Mouse (Mus musculus) CH12.LX (cell line): ENCODE results near the gene Prrg2. TPM values are rescaled to one million over a fixed set of nuclear protein-coding genes. Genes with fewer than 3 reads are reported as not detected.

Experiments used
- DNase-seq: peaks from one replicate; pipeline ENCODE4 v3.0.0-alpha.2; 2013; ENCODE audit errors: extremely low read depth
- H3K27ac ChIP-seq: 2 replicates; pipeline ENCODE4 v1.5.1; 2012; ENCODE audit warnings: low read depth, mild to moderate bottlenecking, control low read depth, moderate library complexity; ENCODE audit not compliant: insufficient read depth
- H3K27me3 ChIP-seq: replicated peaks from 2 replicates; pipeline ENCODE3; 2012; ENCODE audit warnings: inconsistent platforms
- H3K36me3 ChIP-seq, 2 experiments: replicated peaks in 1 of 2; 2 replicates each; pipeline versions ENCODE3 to v1.6.1; 2012; ENCODE audit warnings: inconsistent platforms in 1 of 2, low read length in 1 of 2, mild to moderate bottlenecking in 1 of 2, mixed read lengths in 1 of 2, moderate library complexity in 1 of 2; ENCODE audit not compliant: control insufficient read depth in 1 of 2, insufficient read depth in 1 of 2
- H3K4me1 ChIP-seq, 2 experiments: 2 replicates each; pipeline ENCODE4 v1.6.1; 2012; ENCODE audit warnings: inconsistent platforms in 1 of 2, moderate library complexity in 1 of 2; ENCODE audit not compliant: insufficient read depth in 2 of 2, control insufficient read depth in 1 of 2
- H3K4me2 ChIP-seq: 2 replicates; pipeline ENCODE4 v1.6.1; 2012; ENCODE audit warnings: low read depth, mild to moderate bottlenecking, control low read depth; ENCODE audit not compliant: poor library complexity, insufficient read depth, severe bottlenecking
- H3K4me3 ChIP-seq, 3 experiments: fragments of 150-350 bp in 1 of 3; sonication (generic) in 1 of 3; replicated peaks in 1 of 3; 2 replicates each; pipeline versions ENCODE3 to v1.5.1; 2011 to 2012; ENCODE audit warnings: low read depth in 2 of 3, low read length in 2 of 3, mild to moderate bottlenecking in 2 of 3, moderate library complexity in 2 of 3, control low read depth in 1 of 3, improper control_type of control experiment in 1 of 3, inconsistent platforms in 1 of 3, mixed read lengths in 1 of 3; ENCODE audit not compliant: poor library complexity in 1 of 3
- H3K79me2 ChIP-seq: replicated peaks from 2 replicates; pipeline ENCODE4 v1.6.1; 2012; ENCODE audit warnings: mild to moderate bottlenecking, moderate library complexity; ENCODE audit not compliant: control insufficient read depth, poor library complexity, insufficient read depth, severe bottlenecking; ENCODE audit errors: extremely low read depth
- H3K9ac ChIP-seq: 2 replicates; pipeline ENCODE4 v1.6.1; 2012; ENCODE audit warnings: low read depth, mild to moderate bottlenecking, control low read depth, moderate library complexity; ENCODE audit not compliant: insufficient read depth
- H3K9me3 ChIP-seq: replicated peaks from 2 replicates; pipeline ENCODE3; 2012; ENCODE audit warnings: low read length, inconsistent platforms, mixed read lengths
- BHLHE40 ChIP-seq: IDR thresholded peaks from 2 replicates; pipeline ENCODE4 v1.6.1; 2011; ENCODE audit warnings: mild to moderate bottlenecking, low read depth, low read length, improper control_type of control experiment
- CHD2 ChIP-seq: IDR thresholded peaks from 2 replicates; pipeline ENCODE4 v1.6.1; 2011; ENCODE audit warnings: low read length, improper control_type of control experiment
- CTCF ChIP-seq, 2 experiments: IDR thresholded peaks in 1 of 2; conservative IDR thresholded peaks in 1 of 2; 2 replicates each; pipeline ENCODE4 v1.5.1; 2011 to 2012; ENCODE audit warnings: low read depth in 2 of 2, low read length in 2 of 2, improper control_type of control experiment in 1 of 2, inconsistent platforms in 1 of 2, mild to moderate bottlenecking in 1 of 2, moderate library complexity in 1 of 2
- ELF1 ChIP-seq: IDR thresholded peaks from 2 replicates; pipeline ENCODE4 v1.6.1; 2014; ENCODE audit warnings: low read depth, mild to moderate bottlenecking, inconsistent platforms, low read length, improper control_type of control experiment
- ETS1 ChIP-seq: conservative IDR thresholded peaks from 2 replicates; pipeline ENCODE4 v1.6.1; 2012; ENCODE audit warnings: low read depth, mild to moderate bottlenecking, inconsistent platforms, low read length, improper control_type of control experiment, moderate library complexity
- GABPA ChIP-seq: IDR thresholded peaks from 2 replicates; pipeline ENCODE4 v1.6.1; 2012; ENCODE audit warnings: low read depth, low read length, improper control_type of control experiment, inconsistent platforms; ENCODE audit not compliant: insufficient replicate concordance
- HCFC1 ChIP-seq: IDR thresholded peaks from 2 replicates; pipeline ENCODE4 v1.6.1; 2012; ENCODE audit warnings: low read depth, mild to moderate bottlenecking, inconsistent platforms, low read length, improper control_type of control experiment
- IRF4 ChIP-seq: IDR thresholded peaks from 2 replicates; pipeline ENCODE4 v1.6.1; 2014; ENCODE audit warnings: low read depth, mild to moderate bottlenecking, inconsistent platforms, low read length, improper control_type of control experiment
- JUND ChIP-seq: conservative IDR thresholded peaks from 2 replicates; pipeline ENCODE4 v1.6.1; 2011; ENCODE audit warnings: low read depth, low read length, improper control_type of control experiment
- KAT2A ChIP-seq: IDR thresholded peaks from 2 replicates; pipeline ENCODE4 v1.6.1; 2012; ENCODE audit warnings: low read length, improper control_type of control experiment, inconsistent platforms; ENCODE audit not compliant: insufficient replicate concordance
- MAFK ChIP-seq: IDR thresholded peaks from 2 replicates; pipeline ENCODE4 v1.6.1; 2011; ENCODE audit warnings: low read length, improper control_type of control experiment; ENCODE audit not compliant: insufficient replicate concordance
- MAX ChIP-seq: IDR thresholded peaks from 2 replicates; pipeline ENCODE4 v1.6.1; 2011; ENCODE audit warnings: low read length, improper control_type of control experiment
- MEF2A ChIP-seq: IDR thresholded peaks from 2 replicates; pipeline ENCODE4 v1.6.1; 2014; ENCODE audit warnings: low read depth, mild to moderate bottlenecking, inconsistent platforms, low read length, improper control_type of control experiment, borderline replicate concordance
- MXI1 ChIP-seq: IDR thresholded peaks from 2 replicates; pipeline ENCODE4 v1.6.1; 2011; ENCODE audit warnings: mild to moderate bottlenecking, low read depth, low read length, improper control_type of control experiment
- PAX5 ChIP-seq: IDR thresholded peaks from 2 replicates; pipeline ENCODE4 v1.6.1; 2012; ENCODE audit warnings: low read length, inconsistent platforms, mixed read lengths
- POLR2A ChIP-seq: IDR thresholded peaks from 2 replicates; pipeline ENCODE4 v1.6.1; 2011; ENCODE audit warnings: low read depth, mild to moderate bottlenecking, improper control_type of control experiment, low read length
- RCOR1 ChIP-seq: conservative IDR thresholded peaks from 2 replicates; pipeline ENCODE4 v1.6.1; 2012; ENCODE audit warnings: low read depth, mild to moderate bottlenecking, inconsistent platforms, low read length, improper control_type of control experiment
- TCF12 ChIP-seq: IDR thresholded peaks from 2 replicates; pipeline ENCODE4 v1.6.1; 2014; ENCODE audit warnings: low read depth, mild to moderate bottlenecking, inconsistent platforms, low read length, improper control_type of control experiment
- UBTF ChIP-seq: IDR thresholded peaks from 2 replicates; pipeline ENCODE4 v1.6.1; 2012; ENCODE audit warnings: low read depth, mild to moderate bottlenecking, inconsistent platforms, low read length, improper control_type of control experiment, moderate library complexity
- USF1 ChIP-seq: IDR thresholded peaks from 2 replicates; pipeline ENCODE4 v1.6.1; 2014; ENCODE audit warnings: low read depth, mild to moderate bottlenecking, inconsistent platforms, low read length, improper control_type of control experiment
- ZC3H11A ChIP-seq: IDR thresholded peaks from 2 replicates; pipeline ENCODE4 v1.6.1; 2012; ENCODE audit warnings: low read depth, mild to moderate bottlenecking, inconsistent platforms, low read length, improper control_type of control experiment
- ZMIZ1 ChIP-seq: IDR thresholded peaks from 2 replicates; pipeline ENCODE4 v1.6.1; 2012; ENCODE audit warnings: low read depth, mild to moderate bottlenecking, inconsistent platforms, low read length, improper control_type of control experiment
- ZNF384 ChIP-seq: IDR thresholded peaks from 2 replicates; pipeline ENCODE4 v1.6.1; 2012; ENCODE audit warnings: low read depth, low read length, improper control_type of control experiment, inconsistent platforms
- dilution Hi-C: fragments of 300-500 bp; cut with MboI; formaldehyde crosslinking; loops from 2 replicates; pipeline ENCODE4 v1.14.3; 2020; ENCODE audit warnings: low sequenced_read_pairs; ENCODE audit not compliant: extremely low pct_unique_long_range_greater_than_20kb, extremely low pct_ligation_motif_present
- in situ Hi-C: fragments of 300-500 bp; cut with MboI; formaldehyde crosslinking; loops from 3 replicates; pipeline ENCODE4 v1.14.3; 2019; ENCODE audit warnings: low sequenced_read_pairs, low pct_ligation_motif_present, low pct_unique_long_range_greater_than_20kb, mixed read lengths
- polyA plus RNA-seq: library from polyadenylated mRNA; unstranded; fragments of >175 nt; gene quantifications from 2 replicates; pipeline ENCODE4 v1.2.1, GENCODE M21; 2012; ENCODE audit warnings: low read depth; ENCODE audit not compliant: insufficient read length
- total RNA-seq, 2 experiments: library from RNA; depleted of rRNA; stranded (reverse); fragments of 300-350 nt in 1 of 2; fragments of >200 nt in 1 of 2; gene quantifications; 2 replicates each; pipeline ENCODE4 v1.2.3; 2012 to 2014

Prrg2 gene
- total and polyA plus RNA-seq, 3 experiments: 6.7 to 7.2 (median 7.1) TPM

GRCm38 (mm10) chr7:45028351-45028750 is 34.1 kb downstream of the Prrg2 start:
- H3K27me3 ChIP-seq: no peaks in the 10 kb centered on the region
- TF ChIP-seq JUND (no peak), MAX (no peak), GABPA (no peak), MAFK (no peak), ETS1 (no peak), ZMIZ1 (no peak), RCOR1 (no peak), PAX5 (no peak), KAT2A (no peak), POLR2A (no peak), CHD2 (no peak), CTCF (conservative IDR thresholded peaks at IDR 0.05 in 1 of 2, IDR thresholded peaks at IDR 0.05 in 1 of 2; ENCODE audit: low read depth in 2 of 2, low read length in 2 of 2) (no peak), BHLHE40 (no peak), HCFC1 (no peak), IRF4 (no peak), ZNF384 (no peak), UBTF (no peak), MXI1 (no peak)
- H3K9me3 ChIP-seq: no peaks in the 10 kb centered on the region
- H3K4me2 ChIP-seq: no peak overlapping the region
- H3K9ac ChIP-seq: no peak overlapping the region
- H3K4me3 ChIP-seq: no peak overlapping the region
- no peak overlapping the region for H3K27ac ChIP-seq
- H3K36me3 ChIP-seq: peaks cover 47 to 80% of the 10 kb centered on the region in 2 experiments
- in situ Hi-C loops: no loop called here
- no peaks in the 10 kb centered on the region for H3K79me2 ChIP-seq
- H3K4me1 ChIP-seq: no peaks in the 10 kb centered on the region; a peak in 1 of 4 replicates
- DNase-seq: no peak
- dilution Hi-C loops: no loop called here

GRCm38 (mm10) chr7:45027761-45028160 is 34.7 kb downstream of the Prrg2 start:
- Histone ChIP-seq H3K27ac (no peak overlapping the region), H3K9me3 (no peaks in the 10 kb centered on the region), H3K4me2 (no peak overlapping the region), H3K79me2 (no peaks in the 10 kb centered on the region), H3K4me1 (no peaks in the 10 kb centered on the region; a peak in 1 of 4 replicates), H3K4me3 (no peak overlapping the region), H3K27me3 (no peaks in the 10 kb centered on the region)
- in situ Hi-C loops: no loop called here
- DNase-seq: no peak
- no peak for TF ChIP-seq MEF2A
- no peak for TF ChIP-seq BHLHE40
- no peak for TF ChIP-seq TCF12
- TF ChIP-seq ELF1: no peak
- TF ChIP-seq HCFC1: no peak
- no peak for TF ChIP-seq ZC3H11A
- no peak for TF ChIP-seq USF1
- no peak for TF ChIP-seq ZMIZ1
- TF ChIP-seq, all 38 proteins: peak for 0
- Histone ChIP-seq H3K9ac (no peak overlapping the region), H3K36me3 (peaks cover 42 to 75% of the 10 kb centered on the region in 2 experiments)
- dilution Hi-C loops: no loop called here
